Mouse (Mus musculus) hindbrain, embryonic 11.5 days (tissue): ENCODE data around the gene Ets2. TPM values are rescaled to one million over a fixed set of nuclear protein-coding genes. Genes with fewer than 3 reads are reported as not detected.
A peak's percentile ranks its signal among the peaks of the same experiment; 100 is the strongest.
"Not testable (repeated sequence)": the region's sequence is repeated elsewhere in the genome, so short reads cannot be mapped to it uniquely, and the experiment has no call there.

Experiments
- ATAC-seq: fragments of 200-750 bp; cut with Nextera tagmentation; 2 replicates; pipeline ENCODE4 v1.8.0; 2017; ENCODE audit warnings: mild to moderate bottlenecking, moderate TSS enrichment, moderate library complexity; ENCODE audit not compliant: low FRiP score
- DNase-seq: peaks from one replicate; pipeline ENCODE4 v3.0.0-alpha.2; 2015; ENCODE audit warnings: low spot score
- H3K27ac ChIP-seq: fragments of 300-500 bp; sonication (generic); 2 replicates; pipeline ENCODE4 v1.5.1; 2014; ENCODE audit warnings: mild to moderate bottlenecking, low read depth, low read length
- H3K27me3 ChIP-seq: fragments of 300-500 bp; sonication (generic); 2 replicates; pipeline ENCODE4 v1.6.1; 2014; ENCODE audit warnings: mild to moderate bottlenecking, low read length, moderate library complexity, mixed read lengths; ENCODE audit not compliant: control insufficient read depth, insufficient read depth
- H3K36me3 ChIP-seq: fragments of 300-500 bp; sonication (generic); 2 replicates; pipeline ENCODE4 v1.6.1; 2014; ENCODE audit warnings: mild to moderate bottlenecking, low read length, moderate library complexity, mixed read lengths; ENCODE audit not compliant: control insufficient read depth, insufficient read depth
- H3K4me1 ChIP-seq: fragments of 300-500 bp; sonication (generic); replicated peaks from 2 replicates; pipeline ENCODE4 v1.6.1; 2014; ENCODE audit warnings: low read length, mixed read lengths; ENCODE audit not compliant: control insufficient read depth, insufficient read depth
- H3K4me2 ChIP-seq: fragments of 300-500 bp; sonication (generic); replicated peaks from 2 replicates; pipeline ENCODE4 v1.6.1; 2014; ENCODE audit warnings: mild to moderate bottlenecking, low read depth, low read length
- H3K4me3 ChIP-seq: fragments of 300-500 bp; sonication (generic); 2 replicates; pipeline ENCODE4 v1.5.1; 2014; ENCODE audit warnings: low read depth, low read length
- H3K9ac ChIP-seq: fragments of 300-500 bp; sonication (generic); 2 replicates; pipeline ENCODE4 v1.6.1; 2014; ENCODE audit warnings: low read depth, low read length
- H3K9me3 ChIP-seq: fragments of 300-500 bp; sonication (generic); 2 replicates; pipeline ENCODE4 v1.6.1; 2016; ENCODE audit warnings: low read length; ENCODE audit not compliant: control insufficient read depth
- WGBS: fragments of 180-500 bp; shearing (Covaris S2); extraction: QIAGEN DNeasy Blood & Tissue Kit; methylation state at CpG from one replicate; pipeline ENCODE4 v1.1.7; 2014; 5-methylcytosine and 5-hydroxymethylcytosine counted together
- polyA plus RNA-seq: library from polyadenylated mRNA; unstranded; fragments of >200 nt; fragmentation: Nextera tagmentation; extraction: Ambion mirVana; gene quantifications from 2 replicates; pipeline ENCODE4 v1.2.1, GENCODE M21; 2014

The Ets2 gene
- polyA plus RNA-seq, 1 experiment from 2014 or later: 17.6 TPM

- Histone ChIP-seq H3K4me3 (0 out of 2 replicates have a peak overlapping the region, but pooled peaks have one; percentile 6), H3K9ac (no peak overlapping the region), H3K9me3 (no peaks in the 10 kb centered on the region), H3K4me2 (no peak overlapping the region), H3K4me1 (no peaks in the 10 kb centered on the region), H3K36me3 (no peaks in the 10 kb centered on the region), H3K27ac (no peak overlapping the region), H3K27me3 (peaks cover 2% of the 10 kb centered on the region; the same call in 1 of the 2 replicates)
- no peak for ATAC-seq
- WGBS: 85% methylated on average over 10 of the region's 10 CpGs
- no peak for DNase-seq
Measured at GRCm38 (mm10) chr16:95704662-95705330, 2.9 kb downstream of the Ets2 start.

GRCm38 (mm10) chr16:95705771-95706170 is 3.9 kb downstream of the Ets2 start:
- H3K4me1 ChIP-seq: no peaks in the 10 kb centered on the region
- no peak overlapping the region for H3K9ac ChIP-seq
- peaks cover 2% of the 10 kb centered on the region; the same call in 1 of the 2 replicates for H3K27me3 ChIP-seq
- H3K27ac ChIP-seq: no peak overlapping the region
- no peak overlapping the region for H3K4me2 ChIP-seq
- H3K4me3 ChIP-seq: no peak overlapping the region
- no peak for ATAC-seq
- H3K36me3 ChIP-seq: 0 out of 2 replicates have a peak, but pooled peaks cover 2% of the 10 kb centered on the region
- no peaks in the 10 kb centered on the region for H3K9me3 ChIP-seq
- 94% methylated on average over 6 of the region's 6 CpGs for WGBS
- no peak for DNase-seq

- Histone ChIP-seq H3K9me3 (no peaks in the 10 kb centered on the region), H3K27me3 (peaks cover 2% of the 10 kb centered on the region; the same call in 1 of the 2 replicates), H3K4me2 (no peak overlapping the region), H3K9ac (no peak overlapping the region), H3K36me3 (peaks cover 6% of the 10 kb centered on the region; the same call in 1 of the 2 replicates), H3K27ac (no peak overlapping the region), H3K4me3 (no peak overlapping the region), H3K4me1 (no peaks in the 10 kb centered on the region)
- ATAC-seq (no peak), DNase-seq (no peak)
- WGBS: 87% methylated on average over 21 of the region's 21 CpGs
Measured at GRCm38 (mm10) chr16:95708211-95709004, 6.5 kb downstream of the Ets2 start.

GRCm38 (mm10) chr16:95709175-95709574 is 7.3 kb downstream of the Ets2 start:
- Histone ChIP-seq H3K9ac (no peak overlapping the region), H3K9me3 (no peaks in the 10 kb centered on the region), H3K27ac (no peak overlapping the region), H3K36me3 (peaks cover 6% of the 10 kb centered on the region; the same call in 1 of the 2 replicates), H3K27me3 (peaks cover 2% of the 10 kb centered on the region; the same call in 1 of the 2 replicates), H3K4me3 (no peak overlapping the region), H3K4me2 (no peak overlapping the region), H3K4me1 (no peaks in the 10 kb centered on the region)
- WGBS: 86% methylated on average over 4 of the region's 4 CpGs
- ATAC-seq: no peak
- no peak for DNase-seq

- Histone ChIP-seq H3K4me1 (no peaks in the 10 kb centered on the region), H3K9me3 (no peaks in the 10 kb centered on the region), H3K27ac (no peak overlapping the region), H3K36me3 (peaks cover 6% of the 10 kb centered on the region; the same call in 1 of the 2 replicates), H3K4me3 (no peak overlapping the region), H3K27me3 (no peaks in the 10 kb centered on the region), H3K4me2 (no peak overlapping the region), H3K9ac (no peak overlapping the region)
- ATAC-seq (no peak), DNase-seq (no peak)
- WGBS: 95% methylated on average over 6 of the region's 6 CpGs
Measured at GRCm38 (mm10) chr16:95710129-95710528, 8.3 kb downstream of the Ets2 start.

GRCm38 (mm10) chr16:95712121-95712520 is 10.2 kb downstream of the Ets2 start:
- Histone ChIP-seq H3K27ac (no peak overlapping the region), H3K4me3 (no peak overlapping the region), H3K36me3 (peaks cover 6% of the 10 kb centered on the region; the same call in 1 of the 2 replicates), H3K27me3 (no peaks in the 10 kb centered on the region), H3K4me1 (no peaks in the 10 kb centered on the region), H3K9ac (no peak overlapping the region), H3K4me2 (no peak overlapping the region), H3K9me3 (no peaks in the 10 kb centered on the region)
- ATAC-seq (no peak), DNase-seq (no peak)
- 90% methylated on average over 10 of the region's 10 CpGs for WGBS

GRCm38 (mm10) chr16:95713077-95713476 is 11.2 kb downstream of the Ets2 start:
- not testable (repeated sequence) for H3K36me3 ChIP-seq

GRCm38 (mm10) chr16:95715026-95715425 is 13.2 kb downstream of the Ets2 start:
- Histone ChIP-seq H3K27ac (no peak overlapping the region), H3K36me3 (peaks cover 5% of the 10 kb centered on the region; the same call in 1 of the 2 replicates), H3K4me2 (no peak overlapping the region), H3K9ac (no peak overlapping the region), H3K9me3 (no peaks in the 10 kb centered on the region), H3K4me3 (no peak overlapping the region), H3K27me3 (no peaks in the 10 kb centered on the region), H3K4me1 (no peaks in the 10 kb centered on the region)
- ATAC-seq: no peak
- no peak for DNase-seq
- 95% methylated on average over 11 of the region's 11 CpGs for WGBS

More at GRCm38 (mm10) chr16:95713077-95713476, 11.2 kb downstream of the Ets2 start:
- H3K9ac ChIP-seq, H3K4me1 ChIP-seq, H3K4me2 ChIP-seq, ATAC-seq, H3K27ac ChIP-seq, H3K4me3 ChIP-seq, DNase-seq, H3K9me3 ChIP-seq, H3K27me3 ChIP-seq: not testable (repeated sequence)
- 83% methylated on average over 2 of the region's 2 CpGs for WGBS
